Mouse (Mus musculus): ENCODE data around the gene Gm10770.
"Not testable (repeated sequence)": the region's sequence is repeated elsewhere in the genome, so short reads cannot be mapped to it uniquely, and the experiment has no call there.

Gene Gm10770

DNA sequence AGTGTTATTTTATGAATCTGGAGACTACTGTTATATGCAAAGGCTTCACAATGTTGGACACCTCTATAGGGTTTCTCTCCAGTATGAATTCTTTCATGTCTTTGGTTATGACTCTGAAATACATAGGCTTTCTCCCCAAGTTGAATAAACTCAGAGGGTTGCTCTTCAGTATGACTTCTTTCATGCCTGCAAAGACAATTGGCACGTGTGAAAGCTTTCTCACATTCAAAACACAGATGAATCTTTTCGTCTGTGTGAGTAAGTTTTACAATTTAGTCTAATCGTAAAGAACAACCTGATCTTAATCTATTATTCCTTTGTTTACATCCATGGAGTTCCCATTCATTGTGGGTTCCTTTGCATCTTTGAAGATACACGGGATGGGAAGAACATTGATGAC is at the start of gene Gm10770:
Gene Gm10770, minus strand, starts transcription at position 101 of the 400 bp plus-strand sequence.
- not testable (repeated sequence) for DNase-seq

DNA sequence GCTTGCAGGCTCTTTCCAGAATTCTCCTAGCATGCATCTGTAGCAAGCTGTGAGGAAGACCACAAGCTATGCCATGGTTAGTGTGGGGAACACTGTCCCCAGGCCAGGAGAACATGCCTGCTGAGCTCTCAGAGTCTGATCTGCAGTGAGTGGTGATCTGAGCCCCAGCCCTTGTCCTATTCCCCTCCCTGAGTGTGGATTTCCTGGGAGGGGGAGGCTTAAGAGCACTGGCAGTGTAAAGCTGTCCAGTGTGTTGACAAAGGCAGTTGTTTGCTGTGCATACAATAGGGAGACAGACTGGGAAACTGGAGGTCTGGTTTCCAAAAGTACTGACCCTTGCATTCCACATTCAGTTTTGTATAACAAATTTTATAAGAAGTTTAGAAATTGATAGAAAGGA is 43.8 kb upstream of the Gm10770 start:
- DNase-seq: not testable (repeated sequence)

DNA sequence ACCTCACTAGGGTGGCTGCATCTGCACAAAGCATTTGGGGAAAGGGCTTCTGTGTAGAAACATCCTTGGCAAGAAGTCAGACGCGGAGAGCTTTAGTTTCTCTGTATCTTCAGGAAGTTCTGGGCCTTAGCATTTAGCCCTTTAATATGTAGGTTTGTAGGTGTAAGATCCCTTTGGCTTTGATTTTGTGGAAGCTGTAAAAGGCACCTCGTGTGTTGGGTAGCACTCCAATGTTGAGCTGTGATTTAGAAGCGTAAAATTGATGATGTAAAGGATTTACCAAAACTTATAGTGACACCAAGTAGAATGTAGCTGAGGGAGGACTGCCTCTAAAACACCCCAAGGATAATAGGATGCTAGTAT is 38.9 kb upstream of the Gm10770 start:
- not testable (repeated sequence) for DNase-seq

DNA sequence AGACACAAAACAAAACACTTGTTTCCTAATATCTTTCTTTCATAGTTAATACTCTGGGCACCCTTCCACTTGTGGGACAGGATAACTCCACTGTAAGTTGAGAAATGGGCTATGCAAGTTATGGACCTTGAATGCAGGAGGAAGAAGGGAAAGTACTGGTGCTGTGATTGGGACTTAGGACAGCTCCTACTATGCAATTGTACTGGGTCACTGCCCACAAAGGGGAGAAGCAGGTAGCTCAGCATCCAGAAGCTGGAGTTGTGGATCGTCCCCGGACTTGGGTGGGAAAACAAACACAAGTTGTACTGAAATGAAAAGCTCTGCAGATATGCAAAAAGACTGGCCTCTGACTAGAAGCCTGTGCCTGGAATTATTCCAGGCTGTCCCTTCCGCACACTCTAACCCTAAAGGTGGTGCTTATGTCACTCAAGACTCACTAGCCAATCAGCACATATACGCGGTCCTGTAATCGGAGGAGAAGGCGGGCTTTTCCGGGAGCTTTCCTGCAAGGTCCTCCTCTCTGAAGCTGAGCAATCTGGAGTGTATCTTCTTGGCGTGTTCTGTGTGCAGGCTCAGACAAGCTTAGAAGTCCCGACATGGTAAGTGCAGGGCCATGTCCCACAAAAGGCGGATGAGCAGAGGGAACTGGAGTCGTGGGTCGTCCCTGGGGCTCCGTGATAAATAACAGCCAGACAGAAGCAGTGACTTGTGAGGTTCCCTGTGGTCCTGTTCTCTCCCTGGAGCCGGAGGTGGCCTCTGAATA is 38.3 kb upstream of the Gm10770 start, which contains the start of gene Zfp937:
Gene Zfp937, plus strand, starts transcription at position 474 of the 763 bp plus-strand sequence.
- peak; percentile 79 for DNase-seq

DNA sequence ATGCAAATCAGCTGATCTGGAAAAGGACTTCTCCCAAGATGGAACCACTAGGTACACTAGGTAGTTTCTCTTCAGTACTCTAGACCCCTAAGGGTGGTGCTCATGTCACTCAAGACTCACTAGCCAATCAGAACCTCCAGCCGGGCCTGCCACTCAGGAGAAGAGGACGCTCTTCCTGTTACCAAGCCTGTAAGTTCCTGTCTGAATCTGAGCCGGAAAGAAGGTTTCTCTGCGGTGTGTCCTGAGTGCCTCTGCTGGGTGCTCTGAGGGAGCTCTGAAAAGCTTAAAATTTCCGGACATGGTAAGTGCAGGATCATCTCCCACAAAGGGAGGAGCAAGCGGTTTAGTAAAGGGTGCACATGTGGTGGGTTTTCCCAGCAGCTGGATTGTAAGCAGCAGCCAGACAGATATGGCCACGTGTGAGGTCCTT is 2.1 kb upstream of the Gm10770 start, which contains the start of gene Gm14139:
Gene Gm14139, plus strand, starts transcription at position 186 of the 430 bp plus-strand sequence.
- not testable (repeated sequence) for DNase-seq

DNA sequence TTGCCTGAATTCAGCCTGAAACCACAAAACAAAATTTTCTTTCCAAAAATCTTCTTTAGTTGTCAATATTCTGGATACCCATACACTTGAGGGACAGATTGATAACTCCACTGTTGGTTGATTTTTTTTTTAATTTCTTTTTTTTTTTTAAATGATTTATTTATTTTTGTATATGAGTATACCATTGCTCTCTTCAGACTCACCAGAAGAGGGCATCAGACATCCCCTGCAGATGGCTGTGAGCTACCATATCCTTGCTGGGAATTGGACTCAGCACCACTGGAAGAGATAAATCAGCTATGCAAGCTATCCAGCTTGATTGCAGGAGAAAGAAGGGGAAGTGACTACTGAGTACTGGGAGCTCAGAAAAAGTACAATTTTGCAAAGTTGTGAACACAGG is 1.6 kb upstream of the Gm10770 start:
- not testable (repeated sequence) for DNase-seq

DNA sequence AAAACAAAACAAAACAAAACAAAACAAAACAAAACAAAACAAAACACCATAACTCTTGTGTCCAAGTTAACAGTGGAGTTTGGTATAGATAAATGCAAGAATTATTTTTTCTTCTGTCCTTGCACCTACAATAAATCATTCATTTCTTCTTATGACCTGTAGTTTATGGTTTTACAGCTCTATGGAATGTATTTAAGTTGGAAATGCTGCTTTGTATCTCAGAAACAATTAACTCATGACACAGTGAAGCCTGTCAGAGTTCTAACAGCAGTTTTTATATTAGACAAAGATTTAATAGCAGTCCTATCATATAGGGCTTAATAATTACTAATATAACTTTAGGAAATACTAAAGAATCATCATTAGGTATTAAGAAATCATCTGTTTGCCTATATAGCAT is 5.6 kb downstream of the Gm10770 start:
- DNase-seq: no peak

DNA sequence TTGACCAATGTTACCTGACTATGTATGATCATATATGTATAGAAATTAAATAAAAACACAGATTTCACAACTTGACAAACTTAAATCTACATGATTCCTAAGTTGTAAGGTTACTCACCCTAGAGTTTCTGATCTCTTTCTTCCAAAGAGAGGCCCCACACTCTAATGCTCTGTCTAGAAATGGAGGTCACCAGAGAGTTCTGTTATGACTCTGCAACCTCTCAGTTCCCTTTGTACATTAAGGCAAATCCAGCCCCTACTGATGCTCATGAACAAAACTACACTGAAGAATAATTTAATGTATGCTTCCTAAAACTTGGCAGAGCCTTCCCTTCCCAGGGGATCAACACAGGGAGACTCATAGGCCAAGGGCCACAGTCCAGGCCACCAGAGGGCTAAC is 12.8 kb downstream of the Gm10770 start:
- DNase-seq: no peak

DNA sequence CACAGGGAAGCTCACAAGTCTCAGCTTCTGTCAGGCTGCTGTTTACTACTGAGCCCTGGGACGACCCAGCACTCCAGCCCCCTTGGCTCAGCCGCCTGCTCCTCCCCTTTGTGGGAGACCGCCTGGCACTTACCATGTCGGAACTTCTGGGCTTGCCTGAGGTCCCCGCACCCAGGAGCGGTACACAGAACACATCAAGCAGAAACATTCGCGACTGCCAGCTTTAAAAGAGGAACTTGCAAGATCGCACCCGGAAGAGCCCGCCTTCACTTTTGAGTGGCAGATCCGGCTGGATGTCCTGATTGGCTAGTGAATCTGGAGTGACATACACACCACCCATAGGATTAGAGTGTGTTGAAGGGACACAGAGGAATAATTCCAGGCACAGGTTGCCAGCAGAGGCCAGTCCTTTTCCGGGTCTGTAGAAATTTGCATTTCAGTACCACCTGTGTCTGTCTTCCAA is 43.0 kb downstream of the Gm10770 start, which contains the start of gene Zfp120:
Gene Zfp120, minus strand, starts transcription at position 274 of the 463 bp plus-strand sequence.
- peak; percentile 88 for DNase-seq

DNA sequence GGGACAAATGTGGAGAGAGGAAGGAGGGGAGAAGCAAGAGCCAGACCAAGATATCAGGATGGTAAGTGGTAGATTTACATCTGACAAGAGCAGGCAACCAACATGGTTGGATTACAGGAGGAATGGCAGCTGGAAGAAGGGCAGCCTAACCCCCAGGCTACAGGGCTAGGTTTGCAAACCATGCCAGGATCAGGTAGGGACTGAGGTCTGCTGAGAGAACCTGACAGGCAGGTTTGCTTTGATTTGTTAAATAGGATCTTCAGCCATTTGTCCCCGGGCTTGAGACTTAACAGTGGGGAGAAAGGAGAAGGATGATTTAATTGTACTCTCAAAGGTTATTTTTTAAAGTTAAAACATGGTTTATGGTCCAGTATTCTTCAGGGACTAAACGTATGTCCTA is 46.7 kb downstream of the Gm10770 start:
- no peak for DNase-seq

DNA sequence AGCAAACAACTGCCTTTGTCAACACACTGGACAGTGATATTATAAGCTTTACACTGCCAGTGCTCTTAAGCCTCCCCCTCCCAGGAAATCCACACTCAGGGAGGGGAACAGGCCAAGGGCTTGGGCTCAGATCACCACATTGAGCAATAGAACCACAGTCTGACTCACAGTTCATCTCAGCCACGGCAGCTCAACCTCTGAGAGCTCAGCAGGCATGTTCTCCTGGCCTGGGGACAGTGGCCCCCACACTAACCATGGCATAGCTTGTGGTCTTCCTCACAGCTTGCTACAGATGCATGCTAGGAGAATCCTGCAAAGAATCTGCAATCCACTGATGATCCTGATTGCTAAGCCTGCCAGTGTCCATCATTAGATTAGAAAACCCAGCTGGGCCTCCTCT is 47.5 kb downstream of the Gm10770 start:
- DNase-seq: not testable (repeated sequence)

All from right cerebral cortex, postnatal 25 days (tissue).